Mouse (Mus musculus): ENCODE data around the gene Acbd6.

DNA sequence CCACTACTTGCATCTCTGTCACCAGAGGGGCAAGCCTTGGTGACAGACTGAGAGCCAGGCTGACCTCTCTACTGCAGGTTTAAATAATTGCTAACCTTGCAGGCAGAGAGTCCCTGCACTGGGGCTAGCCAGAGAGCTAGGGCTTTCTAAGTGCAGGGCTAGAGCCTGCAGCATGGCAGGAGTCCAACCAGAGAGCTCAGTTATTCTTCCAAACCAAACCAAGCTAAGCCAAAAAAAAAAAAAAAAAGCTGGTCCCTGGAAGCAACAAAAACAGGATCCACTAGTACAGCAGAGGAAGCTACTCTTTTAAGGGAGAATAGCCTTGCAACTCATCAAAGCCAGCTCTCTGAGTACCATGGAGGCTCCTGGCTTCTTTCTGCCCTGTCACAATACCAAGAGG lies 143.0 kb downstream of the Acbd6 start:
- TF ChIP-seq CTCF (conservative IDR thresholded peaks at IDR 0.05; ENCODE audit: low read length): no peak
- TF ChIP-seq POU5F1 (IDR thresholded peaks at IDR 0.05; ENCODE audit: borderline replicate concordance, low read length): no peak
- no peak for TF ChIP-seq NANOG (IDR thresholded peaks at IDR 0.05; ENCODE audit: borderline replicate concordance, low read length)
